Mouse (Mus musculus): ENCODE measurements at regions not wholly inside any gene's neighbourhood (a gene's known extent, or its start where the extent isn't known, plus 50 kb on each side); places are given as distances from the start of the nearest gene placed in this dataset.

- DNase-seq (ENCODE audit: low spot score) = no peak
- no peak for ATAC-seq (ENCODE audit: extremely low read depth, insufficient number of reproducible peaks, low FRiP score, poor library complexity, severe bottlenecking)
- Histone ChIP-seq H3K27me3 (ENCODE audit: insufficient read depth, low read length) (no peaks in the 10 kb centered on the region), H3K36me3 (replicated peaks) (no peaks in the 10 kb centered on the region), H3K4me3 (ENCODE audit: low read depth, low read length) (no peak overlapping the region), H3K4me1 (ENCODE audit: insufficient read depth, low read depth, low read length) (no peaks in the 10 kb centered on the region), H3K9me3 (replicated peaks) (peaks cover 39% of the 10 kb centered on the region)
- TF ChIP-seq POLR2AphosphoS5 (IDR thresholded peaks at IDR 0.05; ENCODE audit: insufficient replicate concordance, low read depth, low read length) (no peak), TAL1 (conservative IDR thresholded peaks at IDR 0.05; ENCODE audit: low read depth, low read length) (no peak), GATA1 (IDR thresholded peaks at IDR 0.05; ENCODE audit: borderline replicate concordance, low read length) (no peak), CTCF (IDR thresholded peaks at IDR 0.05; ENCODE audit: low read depth, low read length) (no peak), GATA2 (IDR thresholded peaks at IDR 0.05; ENCODE audit: borderline replicate concordance, low read depth, low read length) (no peak)
Observed at GRCm38 (mm10) chr7:129842303-129843122, 250.8 kb downstream of the Wdr11 start.

- Histone ChIP-seq H3K27me3 (ENCODE audit: insufficient read depth, low read length) (no peaks in the 10 kb centered on the region), H3K4me1 (ENCODE audit: insufficient read depth, low read depth, low read length) (no peaks in the 10 kb centered on the region), H3K9me3 (replicated peaks) (peaks cover 42% of the 10 kb centered on the region), H3K36me3 (replicated peaks) (no peaks in the 10 kb centered on the region), H3K4me3 (ENCODE audit: low read depth, low read length) (no peak overlapping the region)
- TF ChIP-seq CTCF (IDR thresholded peaks at IDR 0.05; ENCODE audit: low read depth, low read length) (no peak), POLR2AphosphoS5 (IDR thresholded peaks at IDR 0.05; ENCODE audit: insufficient replicate concordance, low read depth, low read length) (no peak), GATA1 (IDR thresholded peaks at IDR 0.05; ENCODE audit: borderline replicate concordance, low read length) (no peak), TAL1 (conservative IDR thresholded peaks at IDR 0.05; ENCODE audit: low read depth, low read length) (no peak)
- no peak for DNase-seq (ENCODE audit: low spot score)
- no peak for ATAC-seq (ENCODE audit: extremely low read depth, insufficient number of reproducible peaks, low FRiP score, poor library complexity, severe bottlenecking)
Observed at GRCm38 (mm10) chr7:129847136-129847535, 255.5 kb downstream of the Wdr11 start.

GRCm38 (mm10) chr7:129853596-129853995 lies 261.9 kb downstream of the Wdr11 start:
- no peaks in the 10 kb centered on the region for H3K4me1 ChIP-seq (ENCODE audit: insufficient read depth, low read depth, low read length)
- H3K4me3 ChIP-seq (ENCODE audit: low read depth, low read length) = no peak overlapping the region
- H3K27me3 ChIP-seq (ENCODE audit: insufficient read depth, low read length) = no peaks in the 10 kb centered on the region
- no peak for TF ChIP-seq GATA2 (IDR thresholded peaks at IDR 0.05; ENCODE audit: borderline replicate concordance, low read depth, low read length)
- no peak for DNase-seq (ENCODE audit: low spot score)
- H3K9me3 ChIP-seq (replicated peaks) = peaks cover 45% of the 10 kb centered on the region
- ATAC-seq (ENCODE audit: extremely low read depth, insufficient number of reproducible peaks, low FRiP score, poor library complexity, severe bottlenecking) = no peak
- H3K36me3 ChIP-seq (replicated peaks) = no peaks in the 10 kb centered on the region

GRCm38 (mm10) chr7:129854942-129855341 lies 263.3 kb downstream of the Wdr11 start:
- no peaks in the 10 kb centered on the region for H3K36me3 ChIP-seq (replicated peaks)
- peaks cover 46% of the 10 kb centered on the region for H3K9me3 ChIP-seq (replicated peaks)
- TF ChIP-seq GATA1 (IDR thresholded peaks at IDR 0.05; ENCODE audit: borderline replicate concordance, low read length) (no peak), TAL1 (conservative IDR thresholded peaks at IDR 0.05; ENCODE audit: low read depth, low read length) (no peak), POLR2AphosphoS5 (IDR thresholded peaks at IDR 0.05; ENCODE audit: insufficient replicate concordance, low read depth, low read length) (no peak), CTCF (IDR thresholded peaks at IDR 0.05; ENCODE audit: low read depth, low read length) (no peak), GATA2 (IDR thresholded peaks at IDR 0.05; ENCODE audit: borderline replicate concordance, low read depth, low read length) (no peak)
- H3K4me1 ChIP-seq (ENCODE audit: insufficient read depth, low read depth, low read length) = no peaks in the 10 kb centered on the region
- no peak overlapping the region for H3K4me3 ChIP-seq (ENCODE audit: low read depth, low read length)
- ATAC-seq (ENCODE audit: extremely low read depth, insufficient number of reproducible peaks, low FRiP score, poor library complexity, severe bottlenecking) = no peak; the same call in 1 of the 2 replicates
- H3K27me3 ChIP-seq (ENCODE audit: insufficient read depth, low read length) = no peaks in the 10 kb centered on the region
- DNase-seq (ENCODE audit: low spot score) = no peak

- Histone ChIP-seq H3K4me1 (ENCODE audit: insufficient read depth, low read depth, low read length) (no peaks in the 10 kb centered on the region), H3K9me3 (replicated peaks) (peaks cover 26% of the 10 kb centered on the region), H3K36me3 (replicated peaks) (no peaks in the 10 kb centered on the region), H3K27me3 (ENCODE audit: insufficient read depth, low read length) (no peaks in the 10 kb centered on the region), H3K4me3 (ENCODE audit: low read depth, low read length) (no peak overlapping the region)
- TF ChIP-seq GATA1 (IDR thresholded peaks at IDR 0.05; ENCODE audit: borderline replicate concordance, low read length) (no peak), CTCF (IDR thresholded peaks at IDR 0.05; ENCODE audit: low read depth, low read length) (no peak), TAL1 (conservative IDR thresholded peaks at IDR 0.05; ENCODE audit: low read depth, low read length) (no peak), GATA2 (IDR thresholded peaks at IDR 0.05; ENCODE audit: borderline replicate concordance, low read depth, low read length) (no peak), POLR2AphosphoS5 (IDR thresholded peaks at IDR 0.05; ENCODE audit: insufficient replicate concordance, low read depth, low read length) (no peak)
- ATAC-seq (ENCODE audit: extremely low read depth, insufficient number of reproducible peaks, low FRiP score, poor library complexity, severe bottlenecking) (no peak), DNase-seq (ENCODE audit: low spot score) (no peak)
Observed at GRCm38 (mm10) chr7:129862966-129863365, 271.3 kb downstream of the Wdr11 start.

GRCm38 (mm10) chr7:129865536-129865935 lies 273.9 kb downstream of the Wdr11 start:
- Histone ChIP-seq H3K9me3 (replicated peaks) (peaks cover 12% of the 10 kb centered on the region), H3K36me3 (replicated peaks) (no peaks in the 10 kb centered on the region), H3K27me3 (ENCODE audit: insufficient read depth, low read length) (no peaks in the 10 kb centered on the region), H3K4me1 (ENCODE audit: insufficient read depth, low read depth, low read length) (no peaks in the 10 kb centered on the region), H3K4me3 (ENCODE audit: low read depth, low read length) (no peak overlapping the region)
- ATAC-seq (ENCODE audit: extremely low read depth, insufficient number of reproducible peaks, low FRiP score, poor library complexity, severe bottlenecking) (no peak), DNase-seq (ENCODE audit: low spot score) (no peak)
- TF ChIP-seq GATA2 (IDR thresholded peaks at IDR 0.05; ENCODE audit: borderline replicate concordance, low read depth, low read length) = no peak
- TF ChIP-seq GATA1 (IDR thresholded peaks at IDR 0.05; ENCODE audit: borderline replicate concordance, low read length) = no peak
- no peak for TF ChIP-seq CTCF (IDR thresholded peaks at IDR 0.05; ENCODE audit: low read depth, low read length)
- TF ChIP-seq TAL1 (conservative IDR thresholded peaks at IDR 0.05; ENCODE audit: low read depth, low read length) = no peak
- TF ChIP-seq POLR2AphosphoS5 (IDR thresholded peaks at IDR 0.05; ENCODE audit: insufficient replicate concordance, low read depth, low read length) = no peak

All from G1E (cell line).